Mouse (Mus musculus): Measurements from ENCODE around the gene Car11. TPM values are rescaled to one million over a fixed set of nuclear protein-coding genes. Genes with fewer than 3 reads are reported as not detected.

Gene Car11
- total RNA-seq, 2 experiments from 2014 or later = 4.3 to 6.6 TPM

DNA sequence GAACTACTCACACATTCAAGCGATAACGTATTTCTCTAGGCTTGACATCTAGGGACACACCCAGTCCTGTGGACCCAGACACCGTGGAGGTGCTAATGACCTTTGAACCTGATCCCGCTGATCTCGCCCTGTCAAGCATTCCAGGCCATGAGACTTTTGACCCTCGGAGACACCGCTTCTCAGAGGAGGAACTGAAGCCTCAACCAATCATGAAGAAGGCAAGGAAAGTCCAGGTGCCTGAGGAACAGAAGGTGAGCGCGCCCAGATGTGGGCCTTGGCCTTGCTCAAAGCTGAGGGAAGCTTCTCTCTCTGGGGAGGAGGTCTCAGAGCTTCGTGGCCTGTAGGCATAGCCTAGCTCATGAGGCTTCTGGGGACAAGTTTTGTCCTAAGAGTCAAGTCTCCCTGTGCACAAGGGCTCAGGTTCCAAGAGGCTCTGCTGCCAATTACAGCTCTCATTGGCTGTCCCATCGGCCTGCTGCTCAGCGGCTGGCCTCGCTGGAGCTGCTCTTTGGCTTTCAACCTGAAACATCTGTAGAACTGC, 8.6 kb downstream of the Car11 start:
- DNase-seq = peak; percentile 50 to 61

DNA sequence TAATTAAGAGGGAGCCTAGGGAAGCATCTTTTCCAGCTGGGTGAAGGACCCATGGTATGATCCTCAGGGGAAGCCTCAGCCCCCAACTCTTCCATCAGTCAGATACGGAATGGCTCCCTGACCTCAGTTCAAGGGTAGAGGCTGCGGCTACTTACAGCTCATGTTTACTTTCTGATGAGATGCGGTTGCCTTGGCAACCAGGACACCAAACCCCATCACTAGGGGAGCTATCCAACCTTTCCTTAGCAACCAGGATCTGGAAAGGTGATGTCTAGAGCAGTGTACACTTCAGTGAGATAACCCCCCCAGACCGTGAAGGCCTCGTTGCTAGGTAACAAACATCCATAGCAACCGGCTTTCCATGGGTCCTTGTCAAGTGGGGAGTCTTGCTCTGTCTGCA, 9.4 kb downstream of the Car11 start:
- intact Hi-C loops (cut with DNase I) = no loop called here
- no peak for DNase-seq

More for the DNA sequence above, 8.6 kb downstream of the Car11 start:
- intact Hi-C loops (cut with DNase I) = no loop called here

DNA sequence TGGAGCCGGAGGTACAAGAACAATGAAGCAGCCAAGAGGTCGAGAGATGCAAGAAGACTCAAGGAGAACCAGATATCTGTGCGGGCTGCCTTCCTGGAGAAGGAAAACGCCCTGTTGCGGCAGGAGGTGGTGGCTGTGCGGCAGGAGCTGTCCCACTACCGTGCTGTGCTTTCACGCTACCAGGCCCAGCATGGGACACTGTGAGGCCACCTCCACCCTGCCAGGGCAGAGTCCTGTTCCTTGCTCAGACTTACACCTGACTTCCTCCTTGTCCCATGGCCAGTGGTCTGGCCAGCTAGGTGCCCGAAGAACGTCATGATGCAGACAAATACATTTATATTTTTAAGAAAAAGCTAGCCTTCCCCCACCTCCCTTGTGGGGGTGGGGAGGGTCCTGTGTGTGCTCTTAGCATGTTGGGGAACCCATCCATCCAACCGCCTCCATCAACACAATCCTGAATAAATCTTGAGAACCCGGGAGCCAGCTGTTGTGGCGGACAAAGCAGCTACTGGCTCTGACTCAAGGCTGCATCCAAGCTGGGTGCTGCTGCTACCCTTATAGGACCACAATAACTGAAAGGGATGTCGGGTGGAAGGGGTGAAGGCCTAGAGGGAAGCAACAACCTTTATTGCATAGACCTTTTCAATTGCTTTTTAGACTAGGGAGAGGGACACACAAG, 10.2 kb downstream of the Car11 start:
- DNase-seq = no peak
- intact Hi-C loops (cut with DNase I) = no loop called here

DNA sequence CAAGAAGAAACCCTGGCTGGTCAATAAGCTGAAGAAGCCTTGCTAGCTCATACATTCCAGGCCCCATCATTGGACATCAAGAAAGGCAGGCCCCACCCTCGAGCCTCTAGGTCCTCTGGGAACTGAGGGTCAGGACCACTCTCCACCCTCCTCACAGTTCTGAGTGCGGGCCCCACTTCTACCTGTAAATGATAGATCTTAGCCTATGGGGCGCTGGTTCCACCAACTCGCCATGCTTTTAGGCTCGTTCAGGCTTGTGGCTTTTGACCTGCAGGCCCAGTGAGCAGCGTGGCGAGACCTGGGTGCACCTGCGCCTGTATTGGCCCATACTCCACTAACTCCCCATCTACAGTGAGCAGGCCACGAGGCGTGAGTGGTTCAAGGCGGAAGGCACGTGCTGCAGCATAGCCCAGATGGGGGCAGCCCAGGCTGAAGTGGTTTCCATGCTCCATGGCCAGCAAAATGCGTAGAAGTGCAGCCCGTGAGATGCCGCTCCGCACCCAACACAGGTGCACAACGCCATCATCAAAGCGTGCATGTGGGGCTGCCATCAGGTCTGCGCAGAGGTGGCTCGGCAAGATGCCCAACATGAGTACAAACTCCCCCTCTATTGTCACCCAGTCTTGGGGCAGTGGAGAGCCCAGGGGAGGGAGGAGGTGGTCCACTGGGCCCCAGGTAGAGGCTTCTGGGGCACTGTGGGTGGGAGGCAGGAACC, 11.0 kb downstream of the Car11 start:
- no peak for DNase-seq
- intact Hi-C loops (cut with DNase I) = no loop called here

DNA sequence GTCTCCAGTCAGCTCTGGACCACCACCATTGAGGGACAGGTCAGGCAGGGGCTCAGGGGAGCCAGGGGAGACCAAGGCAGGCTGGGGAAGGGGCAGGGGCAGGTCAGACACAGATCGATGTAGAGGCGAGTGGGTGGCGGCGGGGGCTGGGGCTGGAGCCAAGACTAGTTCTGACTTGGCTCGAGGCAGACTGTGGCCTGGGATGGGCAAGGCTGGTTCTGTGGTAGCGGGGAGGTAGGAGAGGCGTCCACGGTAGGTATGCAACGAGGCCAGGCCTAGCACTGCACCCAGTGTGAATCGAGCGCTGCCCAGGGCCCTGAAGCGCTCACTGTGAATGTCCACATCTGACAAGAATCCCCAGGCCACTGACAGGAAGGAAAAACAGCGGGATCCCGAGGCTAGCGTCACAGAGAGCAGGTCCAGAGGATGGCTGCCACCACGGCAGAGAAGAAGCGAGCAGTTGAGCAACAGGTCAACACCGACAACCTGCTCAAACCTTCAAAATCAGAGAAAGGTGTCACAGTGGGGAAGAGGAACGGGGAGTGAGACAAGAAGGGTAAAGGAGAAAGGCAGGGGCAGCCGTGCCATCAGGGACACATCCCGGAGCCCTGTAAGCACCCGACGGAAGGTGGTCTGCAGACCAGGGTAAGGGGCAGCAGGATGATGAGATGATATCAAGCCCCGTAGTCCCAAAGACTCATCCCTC, 11.8 kb downstream of the Car11 start:
- intact Hi-C loops (cut with DNase I) = no loop called here
- no peak for DNase-seq

DNA sequence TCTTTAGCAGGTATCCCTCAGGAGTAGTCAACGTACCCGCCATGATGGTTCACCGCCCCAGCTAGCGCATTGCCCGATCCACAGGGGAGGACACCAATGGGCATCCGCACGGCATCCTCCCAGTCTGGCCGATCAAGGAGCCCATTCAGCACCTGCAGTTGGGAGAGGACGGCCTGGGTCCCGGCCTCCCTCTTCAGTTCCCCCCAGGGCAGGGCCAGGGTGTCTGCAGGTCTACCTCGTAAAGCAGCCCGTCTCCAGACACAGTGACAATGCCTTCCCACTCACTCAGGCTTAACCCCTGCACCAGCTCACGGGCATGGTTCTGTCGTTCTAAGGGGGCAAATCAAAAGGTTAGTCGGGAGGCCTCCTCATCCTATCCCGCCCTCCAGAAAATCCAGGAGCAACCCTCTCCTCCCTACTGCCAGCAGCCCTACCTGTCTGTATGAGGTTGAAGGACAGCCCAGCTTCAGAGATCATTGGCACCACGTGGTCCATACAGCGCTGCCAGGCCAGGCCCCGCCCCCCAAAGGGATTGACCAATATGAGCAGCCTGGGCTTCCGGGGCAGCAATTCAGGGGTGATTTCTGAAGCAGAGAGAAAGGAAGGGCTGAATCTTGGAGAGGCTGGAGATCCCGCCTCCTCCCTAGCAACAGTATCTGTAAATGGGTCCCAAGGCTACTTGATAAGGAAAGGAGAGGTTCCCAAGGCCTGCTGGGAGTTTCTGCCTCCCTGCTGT, 12.5 kb downstream of the Car11 start:
- intact Hi-C loops (cut with DNase I) = no loop called here
- no peak for DNase-seq

DNA sequence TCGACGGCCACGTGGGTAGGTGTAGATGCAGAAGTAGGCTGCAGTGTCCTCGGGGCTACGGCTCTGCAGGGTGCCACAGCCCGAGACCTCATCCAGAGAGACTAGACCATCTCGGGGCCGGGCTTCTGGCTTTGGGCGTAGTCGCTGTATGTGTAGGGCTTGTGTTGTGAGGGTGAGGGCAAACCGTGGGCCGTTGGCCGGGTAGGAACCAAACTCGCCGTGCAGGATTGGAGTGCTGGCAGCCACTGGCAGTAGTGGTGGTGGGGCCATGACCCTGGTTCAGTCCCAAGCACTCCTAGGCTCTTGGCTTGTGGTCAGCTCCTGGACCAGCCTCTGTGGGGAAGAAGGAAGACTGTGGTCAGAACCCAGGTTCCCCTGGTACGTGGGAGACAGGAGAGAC, 13.8 kb downstream of the Car11 start:
- intact Hi-C loops (cut with DNase I) = no loop called here
- DNase-seq = no peak

DNA sequence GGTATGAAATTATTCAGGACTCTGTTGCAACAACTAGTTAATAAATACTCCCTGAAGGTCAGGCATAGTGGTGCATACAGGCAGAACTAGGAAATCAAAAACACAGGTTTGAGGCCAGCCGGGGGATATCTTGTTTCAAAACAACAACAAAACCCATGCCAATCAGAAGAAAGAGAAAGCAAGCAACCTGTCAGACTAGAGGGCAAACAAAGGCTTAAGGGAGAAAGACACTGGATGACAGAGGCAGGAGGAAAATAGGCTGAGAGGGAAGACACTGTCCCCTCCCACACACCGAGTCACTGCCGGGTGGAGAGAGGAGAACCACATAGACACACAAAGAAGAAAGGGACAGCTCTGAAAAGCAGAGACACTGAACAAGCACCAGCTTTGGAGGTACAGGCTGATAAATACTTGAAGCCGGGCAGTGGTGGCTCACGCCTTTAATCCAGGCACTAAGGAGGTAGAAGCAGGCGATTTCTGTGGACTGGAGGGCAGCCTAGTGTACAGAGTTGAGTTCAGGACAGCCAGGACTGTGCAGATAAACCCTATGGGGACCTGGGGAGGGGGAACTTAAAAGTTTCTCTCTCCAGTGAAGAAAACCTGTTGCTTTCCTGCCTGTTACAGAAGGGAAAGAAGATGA, 14.4 kb downstream of the Car11 start:
- intact Hi-C loops (cut with DNase I) = no loop called here
- no peak for DNase-seq

DNA sequence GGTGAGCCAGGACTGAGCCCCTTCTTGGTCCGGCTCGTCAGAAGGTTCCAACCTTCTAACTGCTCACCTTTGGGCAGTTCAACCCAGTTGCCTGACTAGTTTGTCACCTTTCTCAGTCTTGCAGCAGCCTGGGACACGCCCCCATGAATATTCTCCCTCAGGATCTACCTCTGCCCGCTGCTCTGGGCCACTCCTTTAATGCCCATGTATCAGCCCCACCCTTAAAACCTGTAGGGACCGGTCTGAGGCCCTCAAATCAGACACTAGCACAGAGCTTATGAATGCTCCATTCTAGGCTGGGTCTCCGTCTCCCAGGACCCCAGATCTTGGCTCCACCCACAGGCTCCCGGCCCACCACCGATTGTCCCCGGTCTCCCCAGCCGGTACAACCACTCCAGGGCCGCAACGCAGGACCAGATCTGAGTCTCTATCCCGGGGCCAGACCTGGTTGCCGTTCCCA, 15.0 kb downstream of the Car11 start:
- no peak for DNase-seq
- intact Hi-C loops (cut with DNase I) = no loop called here

DNA sequence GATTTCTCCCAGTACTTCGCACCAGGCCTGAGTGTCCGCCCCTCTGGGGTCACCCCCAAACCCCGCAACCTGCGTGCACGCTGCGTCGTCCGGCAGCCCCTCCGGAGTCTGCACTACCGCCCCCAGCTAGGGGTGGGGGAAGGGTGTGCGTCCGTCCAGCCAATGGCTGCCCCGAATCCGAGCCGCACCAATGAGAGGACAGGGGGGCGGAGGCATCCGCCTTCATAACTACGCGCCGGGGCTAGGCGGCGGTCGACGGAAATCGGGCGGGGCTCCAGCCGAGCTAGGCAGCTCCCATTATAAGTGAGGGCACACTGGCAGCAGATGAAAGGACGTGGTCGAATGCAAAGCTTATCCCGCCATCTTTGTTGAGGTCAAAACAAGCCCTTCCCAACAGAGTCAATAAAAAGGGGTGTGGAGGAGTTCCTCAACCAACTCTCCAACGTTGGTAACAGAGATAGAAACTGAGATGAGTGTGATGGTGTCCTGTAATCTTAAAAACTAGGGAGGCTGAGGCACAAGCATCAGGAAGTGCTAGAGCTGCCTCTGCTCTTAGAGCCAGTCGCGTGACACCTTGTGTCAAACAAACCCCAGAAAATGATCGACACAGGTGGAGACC, 15.6 kb downstream of the Car11 start, which contains the start of gene Rpl18:
Rpl18 (plus strand) TSS at position 368 of the 619 bp plus-strand sequence.
- intact Hi-C loops (cut with DNase I) = no loop called here
- DNase-seq = peak; percentile 98

DNA sequence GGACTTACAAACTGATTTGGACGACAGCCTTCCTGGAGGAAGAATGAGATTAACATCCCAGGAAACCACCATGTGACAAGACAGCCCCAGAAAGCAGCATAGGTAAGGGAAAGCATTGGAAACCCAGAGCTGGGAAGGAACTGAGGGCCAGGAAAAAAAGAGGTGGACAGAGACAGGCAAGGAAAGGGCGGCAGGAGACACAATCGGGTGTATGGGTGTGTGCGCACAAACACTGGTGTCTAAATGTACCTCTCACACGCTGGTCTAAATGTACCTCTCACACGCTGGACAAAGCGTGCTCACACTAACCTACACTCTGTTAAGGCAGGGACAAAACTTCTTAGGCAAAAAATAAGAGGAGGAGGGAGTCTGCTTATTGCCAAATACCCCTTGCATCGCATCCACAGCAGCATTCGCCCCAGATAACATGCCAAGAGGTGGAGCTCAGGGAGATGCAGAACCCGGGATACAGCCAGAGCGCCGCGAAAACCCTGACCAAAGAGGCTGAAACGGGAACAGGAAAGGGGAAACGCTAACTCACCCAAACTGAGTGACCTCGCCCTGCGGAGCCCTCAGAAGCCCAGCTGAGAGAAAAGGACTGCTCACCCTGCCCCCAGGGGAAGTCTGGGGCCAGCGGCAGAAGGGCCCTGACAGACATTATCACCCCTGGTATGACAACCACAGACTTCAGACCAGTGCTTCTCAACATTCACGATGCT, 16.3 kb downstream of the Car11 start:
- DNase-seq = no peak
- intact Hi-C loops (cut with DNase I) = no loop called here

DNA sequence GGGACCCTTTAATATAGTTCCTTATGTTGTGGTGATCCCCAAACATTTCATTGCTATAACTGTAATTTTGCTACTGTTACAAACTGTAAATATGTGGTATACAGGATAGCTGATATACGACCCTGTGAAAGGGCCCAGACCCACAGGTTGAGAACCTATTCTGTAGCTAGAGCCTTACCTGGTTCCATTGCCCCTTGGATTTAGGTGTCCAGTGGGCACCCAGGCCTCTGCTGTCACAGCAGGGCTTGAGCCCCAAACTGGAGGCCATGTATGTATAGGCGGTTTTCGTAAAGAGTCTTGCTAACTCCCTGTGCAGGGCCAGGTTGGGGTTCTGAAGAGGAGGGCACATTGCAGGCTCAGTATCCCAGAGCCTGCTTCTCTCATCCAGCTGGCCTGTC, 16.8 kb downstream of the Car11 start:
- DNase-seq = no peak
- intact Hi-C loops (cut with DNase I) = no loop called here

DNA sequence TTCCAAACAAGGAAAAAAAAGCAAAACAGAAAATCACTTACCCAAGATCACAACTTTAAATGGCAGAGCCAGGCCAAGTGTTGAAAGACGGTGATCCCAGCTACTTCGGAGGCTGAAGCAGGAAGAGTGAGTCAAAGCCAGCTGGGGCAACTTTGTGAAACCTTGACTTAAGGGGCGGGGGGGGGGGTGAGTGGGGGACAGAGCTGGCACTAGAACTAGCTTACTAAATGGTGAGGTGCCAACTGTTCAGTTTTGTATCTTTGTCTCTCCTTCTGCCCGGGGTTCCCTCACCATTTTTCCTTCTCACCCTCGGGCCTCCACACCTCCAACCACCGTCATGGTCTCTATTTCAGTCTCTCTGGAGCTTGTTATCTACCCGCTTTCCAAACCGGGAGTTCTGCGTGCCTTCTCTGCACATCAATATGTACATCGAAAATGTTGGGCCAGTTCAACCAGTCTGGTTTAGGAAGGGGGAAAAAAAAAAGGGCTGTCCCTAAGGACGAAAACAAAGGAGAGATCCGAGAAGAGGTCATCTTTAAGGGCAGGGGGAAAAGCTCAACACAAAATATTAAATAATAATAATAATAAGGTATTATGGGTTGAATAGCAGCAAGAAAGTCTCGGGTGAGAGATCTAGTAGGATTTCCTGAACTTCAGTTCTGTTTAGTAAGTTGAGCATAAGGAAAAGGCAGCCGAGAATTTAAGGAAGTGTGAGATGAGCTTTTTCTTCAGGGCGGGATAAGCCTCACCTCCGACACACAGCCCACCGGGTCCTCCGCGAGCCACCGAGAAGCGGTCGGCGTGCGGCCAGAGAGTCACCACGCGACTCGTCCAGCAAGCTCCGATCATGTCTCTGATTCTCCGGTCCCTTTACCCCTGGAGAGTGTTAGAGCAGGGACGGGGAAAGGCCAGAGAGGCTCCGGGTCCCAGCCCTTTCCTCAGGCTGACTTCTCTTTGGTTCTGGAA, 17.6 kb downstream of the Car11 start:
- no peak for DNase-seq
- intact Hi-C loops (cut with DNase I) = no loop called here

DNA sequence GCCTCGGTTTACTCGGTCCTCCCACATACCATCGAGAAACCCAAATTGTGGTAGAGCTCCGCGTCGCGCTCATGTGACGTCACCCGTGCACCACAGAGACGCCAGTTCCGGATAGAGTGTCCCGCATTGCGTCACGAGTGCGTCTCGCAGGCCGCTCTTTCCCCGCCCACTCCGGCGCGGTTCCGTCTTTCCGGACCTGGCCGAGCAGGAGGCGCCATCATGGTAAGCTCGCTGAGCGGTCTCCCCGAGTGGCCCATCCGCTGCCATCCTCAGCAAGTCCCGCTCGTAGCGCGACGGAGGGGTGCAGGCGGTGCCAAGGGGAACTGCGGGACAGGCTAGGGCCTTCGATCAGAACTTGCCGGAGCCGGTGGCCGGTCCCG, 18.3 kb downstream of the Car11 start, which contains the start of gene Sphk2:
Sphk2 (minus strand) TSS at position 85 of the 380 bp plus-strand sequence.
- intact Hi-C loops (cut with DNase I) = no loop called here
- peak; percentile 98 to 99 for DNase-seq

DNA sequence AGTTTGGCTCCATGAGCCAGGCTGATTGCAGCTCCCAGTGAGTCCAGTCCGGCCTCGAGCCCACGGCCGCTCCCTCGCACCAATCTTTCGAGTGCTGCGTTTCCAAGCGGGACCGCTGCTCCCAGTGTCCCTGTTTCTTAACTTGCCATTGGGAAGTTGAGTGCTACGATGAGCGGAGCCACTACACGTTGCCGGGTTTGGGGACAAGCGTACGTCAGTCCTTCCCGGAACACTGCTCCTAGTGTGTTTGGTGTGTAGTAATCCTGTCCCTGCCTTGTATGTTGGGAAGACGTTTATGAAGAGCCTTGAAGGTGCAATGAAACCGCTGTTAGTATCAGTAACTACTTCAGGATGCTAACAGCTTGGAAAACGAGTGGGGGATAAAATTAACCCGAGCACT, 18.7 kb downstream of the Car11 start:
- intact Hi-C loops (cut with DNase I) = no loop called here
- no peak for DNase-seq

DNA sequence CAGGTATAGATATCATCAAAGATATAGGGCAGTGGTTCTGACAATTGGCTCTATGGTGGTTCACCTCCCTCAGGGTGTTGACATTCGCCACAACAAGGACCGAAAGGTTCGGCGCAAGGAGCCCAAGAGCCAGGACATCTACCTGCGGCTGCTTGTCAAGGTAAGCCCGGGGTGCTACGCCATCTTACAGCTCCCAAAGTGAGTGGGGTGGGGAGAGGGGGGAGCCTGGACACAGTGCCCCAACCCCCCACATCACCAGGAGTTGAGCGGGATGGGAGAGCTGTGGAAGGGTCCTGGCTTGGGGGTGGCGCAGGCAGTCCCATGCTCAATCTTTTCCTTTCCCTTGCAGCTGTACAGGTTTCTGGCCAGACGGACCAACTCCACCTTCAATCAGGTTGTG, 19.5 kb downstream of the Car11 start:
- intact Hi-C loops (cut with DNase I) = no loop called here
- no peak for DNase-seq

DNA sequence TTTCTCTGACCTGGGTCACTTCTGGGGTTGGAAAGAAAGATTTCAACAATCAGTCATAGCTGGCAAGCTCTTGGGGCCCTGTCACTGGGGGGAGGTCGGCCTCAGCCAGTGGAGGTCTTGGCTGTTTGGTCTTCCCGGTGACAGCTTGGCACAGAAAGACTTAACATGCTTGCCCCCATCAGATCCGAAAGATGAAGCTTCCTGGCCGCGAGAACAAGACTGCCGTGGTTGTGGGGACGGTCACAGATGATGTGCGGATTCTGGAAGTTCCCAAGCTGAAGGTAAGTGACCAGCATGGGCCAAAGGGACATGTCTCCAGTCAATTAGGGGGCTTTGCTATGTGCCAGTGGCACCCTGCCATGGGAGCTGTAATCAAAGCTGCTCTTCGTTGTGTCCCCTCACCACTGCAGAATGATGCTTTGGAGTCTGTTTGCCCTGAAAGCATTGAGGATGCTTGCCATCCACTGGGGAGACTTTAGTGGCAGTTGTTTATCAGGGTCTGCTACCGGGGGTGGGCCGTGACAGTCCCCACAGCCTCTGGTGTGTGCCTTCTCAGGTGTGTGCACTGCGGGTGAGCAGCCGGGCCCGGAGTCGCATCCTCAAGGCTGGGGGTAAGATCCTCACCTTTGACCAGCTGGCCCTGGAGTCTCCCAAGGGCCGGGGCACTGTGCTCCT, 20.2 kb downstream of the Car11 start:
- intact Hi-C loops (cut with DNase I) = no loop called here
- DNase-seq = no peak
